8 mouse cellular contexts compared by ENCODE assay signal in genomic region chr12:112793601-112794355, GRCm38 (mm10). TPM values are rescaled to one million over a fixed set of nuclear protein-coding genes. Genes with fewer than 3 reads are reported as not detected.
DNase-seq lines count a peak whose midpoint lies in the region; ATAC-seq and TF ChIP-seq lines count a peak whose summit lies in the region.

No protein-coding gene starts in this region.

- H3K9ac ChIP-seq in liver, embryonic 11.5 days (ENCODE audit: low read depth, low read length): no peak overlapping the region
- H3K9ac ChIP-seq in heart, postnatal 0 days (replicated peaks; ENCODE audit: low read depth, low read length): no peak overlapping the region

- no peaks in the 10 kb centered on the region for H3K36me3 ChIP-seq in liver, embryonic 11.5 days (ENCODE audit: control insufficient read depth, insufficient read depth, low read length)
- H3K36me3 ChIP-seq in heart, postnatal 0 days (replicated peaks; ENCODE audit: control insufficient read depth, insufficient read depth, low read length): no peaks in the 10 kb centered on the region

- no peaks in the 10 kb centered on the region for H3K9me3 ChIP-seq in liver, embryonic 11.5 days (ENCODE audit: control insufficient read depth, low read length)
- no peaks in the 10 kb centered on the region for H3K9me3 ChIP-seq in heart, postnatal 0 days (replicated peaks; ENCODE audit: control insufficient read depth, low read length)

- peak; percentile 66; the same call in 1 of the 2 replicates for TF ChIP-seq EP300 in heart, postnatal 0 days (IDR thresholded peaks at IDR 0.05; ENCODE audit: low read depth)

- no peak overlapping the region for H3K4me2 ChIP-seq in liver, embryonic 11.5 days
- peak overlapping the region; percentile 49 for H3K4me2 ChIP-seq in heart, postnatal 0 days (ENCODE audit: low read depth, low read length)

- H3K4me3 ChIP-seq in liver, embryonic 11.5 days (ENCODE audit: low read depth, low read length): no peak overlapping the region
- peak overlapping the region; percentile 18; the same call in 1 of the 2 replicates for H3K4me3 ChIP-seq in heart, postnatal 0 days (ENCODE audit: low read depth, low read length)

- TF ChIP-seq CTCF in brain, embryonic 14.5 days (IDR thresholded peaks at IDR 0.05; ENCODE audit: borderline replicate concordance, extremely low read depth, insufficient read depth, insufficient read length): no peak
- TF ChIP-seq CTCF in heart, postnatal 0 days (IDR thresholded peaks at IDR 0.05; ENCODE audit: low read depth): no peak

- H3K27ac ChIP-seq in liver, embryonic 11.5 days (ENCODE audit: low read depth, low read length): no peak overlapping the region
- H3K27ac ChIP-seq in heart, postnatal 0 days (ENCODE audit: low read depth): peak overlapping the region; percentile 68

- peak; percentile 36 for DNase-seq in liver
- DNase-seq in liver, embryonic 11.5 days (ENCODE audit: low spot score): no peak
- DNase-seq in brain, embryonic 14.5 days (ENCODE audit: low read depth): peak; percentile 40
- DNase-seq in heart, postnatal 0 days (ENCODE audit: low spot score): peak; percentile 90
- DNase-seq in right cerebral cortex, postnatal 14 days: no peak
- no peak for DNase-seq in left cerebral cortex, adult 18-20 months (ENCODE audit: low spot score in 2 of 2)
- DNase-seq in layer of hippocampus, adult 11-12 months (ENCODE audit: low spot score): no peak

- 63% methylated on average over 13 of the region's 13 CpGs for WGBS in liver, embryonic 11.5 days
- 53% methylated on average over 13 of the region's 13 CpGs for WGBS in heart, postnatal 0 days

- ATAC-seq in liver, embryonic 11.5 days (replicated peaks; ENCODE audit: low FRiP score): no peak
- peak; percentile 84 for ATAC-seq in heart, postnatal 0 days (ENCODE audit: insufficient read depth, low read depth)
- peak; percentile 90 for ATAC-seq in megakaryocyte progenitor cell, adult 5-6 weeks (replicated peaks; ENCODE audit: poor library complexity)

- no peak for TF ChIP-seq POLR2A in brain, embryonic 14.5 days (IDR thresholded peaks at IDR 0.05; ENCODE audit: borderline replicate concordance, extremely low read depth, insufficient read depth, insufficient read length, poor library complexity, severe bottlenecking)

- H3K4me1 ChIP-seq in liver, embryonic 11.5 days (replicated peaks; ENCODE audit: control insufficient read depth, insufficient read depth, low read length): peaks cover 6% of the 10 kb centered on the region; the same call in 1 of the 2 replicates
- H3K4me1 ChIP-seq in heart, postnatal 0 days (ENCODE audit: control insufficient read depth, insufficient read depth): peaks cover 34% of the 10 kb centered on the region

- H3K27me3 ChIP-seq in liver, embryonic 11.5 days (replicated peaks; ENCODE audit: control insufficient read depth, insufficient read depth, low read length): peaks cover 10% of the 10 kb centered on the region
- H3K27me3 ChIP-seq in heart, postnatal 0 days (ENCODE audit: control insufficient read depth, insufficient read depth, low read length): no peaks in the 10 kb centered on the region

RNA-seq across cellular contexts. Expression of gene Ahnak2, which starts 8.7 kb away (rescaled TPM):
- 0.23 and 0.34 TPM in 2 replicates for polyA plus RNA-seq in liver, embryonic 11.5 days (2014; fragmentation: Nextera tagmentation; extraction: Ambion mirVana)
- 1.1 and 1.6 TPM in 2 replicates for polyA plus RNA-seq in brain, embryonic 14.5 days (2012; rRNA removed)
- 6.8 and 10.5 TPM in 2 replicates for total RNA-seq in heart, postnatal 0 days (2014; rRNA removed; ENCODE audit: low replicate concordance)
- 2.3 and 2.4 TPM in 2 replicates for polyA plus RNA-seq in heart, postnatal 0 days (2015; fragmentation: Nextera tagmentation; extraction: Ambion mirVana)
- not detected in 2 replicates for total RNA-seq in megakaryocyte progenitor cell, adult 5-6 weeks (2015)
- total RNA-seq in megakaryocyte progenitor cell, adult 5-6 weeks (2017): not detected in 2 replicates
- 1 to 10 TPM; 5.8 to 6.6 TPM for total RNA-seq in left cerebral cortex, adult 18-20 months (2021)

RNA-seq across cellular contexts. Expression of gene Clba1, which starts 15.0 kb away (rescaled TPM):
- 2.2 and 2.5 TPM in 2 replicates for polyA plus RNA-seq in liver, embryonic 11.5 days (2014; fragmentation: Nextera tagmentation; extraction: Ambion mirVana)
- polyA plus RNA-seq in brain, embryonic 14.5 days (2012; rRNA removed): 13.6 and 14.7 TPM in 2 replicates
- total RNA-seq in heart, postnatal 0 days (2014; rRNA removed; ENCODE audit: low replicate concordance): 7.1 and 9.4 TPM in 2 replicates
- polyA plus RNA-seq in heart, postnatal 0 days (2015; fragmentation: Nextera tagmentation; extraction: Ambion mirVana): 6.7 and 8.2 TPM in 2 replicates
- total RNA-seq in megakaryocyte progenitor cell, adult 5-6 weeks (2015): 0.39 and 0.52 TPM in 2 replicates
- 0.87 and 1.0 TPM in 2 replicates for total RNA-seq in megakaryocyte progenitor cell, adult 5-6 weeks (2017)
- 10 to 100 TPM; 19.6 to 22.1 TPM for total RNA-seq in left cerebral cortex, adult 18-20 months (2021)

RNA-seq across cellular contexts. Expression of gene Pld4, which starts 33.3 kb away (rescaled TPM):
- polyA plus RNA-seq in liver, embryonic 11.5 days (2014; fragmentation: Nextera tagmentation; extraction: Ambion mirVana): 6.3 and 7.4 TPM in 2 replicates
- 6.5 and 6.8 TPM in 2 replicates for polyA plus RNA-seq in brain, embryonic 14.5 days (2012; rRNA removed)
- total RNA-seq in heart, postnatal 0 days (2014; rRNA removed; ENCODE audit: low replicate concordance): 6.8 and 7.2 TPM in 2 replicates
- polyA plus RNA-seq in heart, postnatal 0 days (2015; fragmentation: Nextera tagmentation; extraction: Ambion mirVana): 3.4 and 4.7 TPM in 2 replicates
- total RNA-seq in megakaryocyte progenitor cell, adult 5-6 weeks (2015): 26.6 and 48.3 TPM in 2 replicates
- 16.4 and 26.7 TPM in 2 replicates for total RNA-seq in megakaryocyte progenitor cell, adult 5-6 weeks (2017)
- total RNA-seq in left cerebral cortex, adult 18-20 months (2021): 1 to 10 TPM; 9.7 to 10.0 TPM

RNA-seq across cellular contexts. Expression of gene Cdca4, which starts 35.4 kb away (rescaled TPM):
- 111 and 125 TPM in 2 replicates for polyA plus RNA-seq in liver, embryonic 11.5 days (2014; fragmentation: Nextera tagmentation; extraction: Ambion mirVana)
- polyA plus RNA-seq in brain, embryonic 14.5 days (2012; rRNA removed): 42.3 and 71.4 TPM in 2 replicates
- 27.7 and 32.2 TPM in 2 replicates for total RNA-seq in heart, postnatal 0 days (2014; rRNA removed; ENCODE audit: low replicate concordance)
- polyA plus RNA-seq in heart, postnatal 0 days (2015; fragmentation: Nextera tagmentation; extraction: Ambion mirVana): 18.6 and 19.1 TPM in 2 replicates
- total RNA-seq in megakaryocyte progenitor cell, adult 5-6 weeks (2015): 64.3 and 68.9 TPM in 2 replicates
- 56.8 and 63.6 TPM in 2 replicates for total RNA-seq in megakaryocyte progenitor cell, adult 5-6 weeks (2017)
- 10 to 100 TPM; 10.8 to 12.9 TPM for total RNA-seq in left cerebral cortex, adult 18-20 months (2021)

Comparison
In these comparisons a context has a peak if more than half of its experiments do, and no peak if none do; other contexts are left out.
1. DNase-seq: peak in liver (single experiment), brain, embryonic 14.5 days (single experiment) and heart, postnatal 0 days (single experiment); none in liver, embryonic 11.5 days (single experiment), right cerebral cortex, postnatal 14 days (single experiment), left cerebral cortex, adult 18-20 months (0 of 2) and layer of hippocampus, adult 11-12 months (single experiment).